Mouse (Mus musculus) layer of hippocampus, adult 9-11 months (tissue): ENCODE measurements at regions not wholly inside any gene's neighbourhood (a gene's known extent, or its start where the extent isn't known, plus 50 kb on each side); places are given as distances from the start of the nearest gene placed in this dataset.
A peak's percentile ranks its signal among the peaks of the same experiment; 100 is the strongest.

Source experiments
- DNase-seq: peaks from one replicate; pipeline ENCODE4 v3.0.0; 2022

DNA sequence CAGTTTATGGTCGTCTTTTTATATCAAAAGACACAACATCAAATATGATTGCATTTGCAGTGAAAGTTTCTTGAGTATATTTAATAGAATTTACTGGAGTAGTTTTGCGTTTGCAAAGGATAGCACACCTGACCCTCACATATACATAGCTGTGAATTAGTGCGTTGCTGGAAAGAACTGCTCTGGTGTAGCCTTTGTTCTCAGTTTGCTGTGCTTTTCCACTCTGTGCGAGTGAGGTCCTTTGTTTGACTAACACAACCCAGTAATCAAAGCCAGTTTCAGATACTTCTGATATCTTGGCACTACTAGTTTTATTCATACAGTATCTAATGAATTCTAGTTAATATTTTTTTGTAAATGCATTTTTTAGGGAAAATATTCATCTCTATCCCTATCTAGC is 84.7 kb downstream of the Trim52 start:
- DNase-seq, result no peak

DNA sequence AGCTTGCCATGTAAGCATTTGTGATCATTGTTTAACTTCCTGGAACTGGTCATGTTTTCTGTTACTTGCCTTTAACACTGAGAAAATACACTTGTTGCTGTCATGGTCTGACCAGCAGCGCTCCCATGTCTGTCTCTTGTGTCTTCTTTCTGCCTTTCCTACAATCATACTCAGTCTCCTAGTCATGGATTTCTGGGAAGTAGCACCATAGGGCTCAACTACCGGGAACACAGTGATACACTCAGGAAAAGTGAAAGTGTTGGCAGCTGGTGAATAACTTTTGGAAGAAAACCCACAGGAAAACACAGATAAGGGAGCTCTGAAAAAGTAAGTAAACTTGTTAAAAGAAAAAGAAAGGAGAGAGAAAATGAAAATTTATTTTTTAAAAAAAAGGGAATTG is 87.6 kb downstream of the Trim52 start:
- DNase-seq, result no peak

DNA sequence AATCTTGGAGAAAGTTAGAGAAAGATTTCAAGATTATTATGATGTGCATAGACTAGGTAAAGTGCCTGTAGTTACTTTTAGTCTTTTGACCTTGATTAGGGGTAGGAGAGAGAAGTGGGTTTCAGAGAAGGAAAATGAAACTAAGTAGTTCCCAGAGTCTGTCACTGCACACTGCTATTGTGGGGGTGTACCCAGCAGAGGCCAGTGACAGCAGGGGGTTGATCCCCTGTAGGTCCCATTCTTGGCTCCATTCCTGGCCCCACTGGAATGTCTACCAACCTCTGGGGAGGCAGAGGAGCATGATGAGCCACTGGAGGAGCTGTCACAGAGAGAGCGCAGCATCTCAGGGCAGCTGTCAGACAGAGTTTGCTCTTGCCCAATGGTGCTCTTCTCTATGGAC is 88.1 kb downstream of the Trim52 start:
- DNase-seq, result no peak

DNA sequence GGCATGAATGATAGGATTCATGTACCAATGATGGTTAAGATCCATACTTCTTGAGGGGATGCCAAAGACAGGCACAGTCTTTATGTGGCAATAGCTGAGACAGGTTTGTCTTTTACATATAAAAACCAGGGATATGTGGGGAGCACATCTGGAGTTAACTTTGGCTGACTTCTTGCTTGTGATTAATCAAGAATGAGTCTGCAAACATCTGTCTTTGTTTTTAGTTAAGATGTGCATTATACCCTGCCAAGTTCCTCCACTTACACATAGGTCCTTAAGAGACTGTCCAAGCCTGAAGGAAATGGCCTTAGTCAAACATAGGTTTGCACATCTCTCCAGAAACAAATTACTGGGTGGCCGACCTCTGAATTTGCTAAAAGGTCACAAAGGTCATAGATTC is 91.8 kb downstream of the Trim52 start:
- DNase-seq, result no peak

DNA sequence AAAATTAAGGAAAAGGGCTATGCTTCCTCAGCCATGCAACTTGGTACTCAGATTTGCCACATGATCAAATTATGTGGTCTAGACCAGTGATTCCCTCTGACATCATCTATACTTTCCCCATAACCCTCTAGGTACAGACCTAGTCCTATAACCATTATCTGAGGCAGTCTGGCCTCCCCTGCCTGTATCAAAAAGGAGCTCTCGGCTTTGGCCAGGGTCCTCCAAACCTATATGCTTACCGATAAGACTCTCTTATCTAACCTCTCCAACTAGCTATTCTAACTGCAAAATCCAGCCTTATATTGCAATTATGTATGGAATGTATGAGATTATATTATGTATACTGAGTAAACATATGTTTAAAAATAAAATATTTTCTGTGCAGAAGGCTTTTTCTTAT is 93.1 kb downstream of the Trim52 start:
- DNase-seq, result no peak

DNA sequence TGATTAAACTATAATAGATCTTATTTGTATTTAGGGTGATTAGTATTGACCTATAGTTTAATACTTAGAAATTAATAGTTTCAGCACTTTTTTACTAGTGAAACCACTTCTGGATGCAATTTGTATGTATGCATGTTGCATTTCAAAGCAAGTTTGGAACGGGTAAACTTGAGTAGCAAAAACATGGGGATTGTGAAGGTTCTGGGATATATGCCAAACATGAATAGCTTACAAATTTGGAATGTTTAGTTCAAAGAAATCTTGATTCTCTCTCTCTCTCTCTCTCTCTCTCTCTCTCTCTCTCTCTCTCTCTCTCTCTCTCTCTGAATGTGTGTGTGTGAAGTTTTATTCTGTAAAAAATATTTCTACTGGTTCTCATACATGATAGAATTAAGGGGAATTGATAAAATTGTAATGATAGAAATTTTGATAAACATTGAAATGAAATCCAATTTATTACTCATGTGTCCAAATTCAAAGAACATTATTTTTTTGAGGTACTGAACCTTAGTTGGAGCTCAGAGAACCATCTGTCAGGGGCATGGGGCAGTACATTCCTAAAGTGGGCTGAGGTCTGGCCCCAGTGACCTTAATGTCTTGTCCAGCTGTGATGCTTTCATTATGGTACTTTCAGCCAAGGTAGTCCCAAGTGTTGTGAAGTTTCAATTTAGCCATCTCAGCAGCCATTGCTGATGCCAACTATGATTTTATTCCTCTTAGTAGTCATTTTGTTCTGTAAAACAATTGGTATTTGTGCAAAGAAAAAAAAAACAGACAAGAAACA is 93.7 kb downstream of the Trim52 start:
- DNase-seq, result no peak

DNA sequence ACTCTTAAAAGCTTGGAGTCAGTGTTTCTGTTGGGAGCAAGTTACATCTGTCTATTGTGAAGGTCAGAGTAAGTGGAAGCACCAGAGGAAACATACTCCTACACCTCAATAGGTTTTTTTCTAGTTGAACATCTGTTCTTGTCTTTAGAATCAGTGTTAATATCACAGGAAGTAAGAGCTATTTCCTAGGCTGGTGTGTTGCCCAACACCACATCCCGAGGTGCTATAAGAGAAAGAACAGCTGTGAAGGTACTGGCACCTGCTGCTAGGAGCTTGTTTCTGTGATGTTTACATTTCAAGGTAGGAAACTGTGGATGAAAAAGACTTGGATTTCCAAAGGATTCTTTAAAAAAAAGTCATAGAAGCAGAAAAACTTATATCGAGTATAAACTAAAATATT is 105.1 kb downstream of the Trim52 start:
- no peak for DNase-seq

DNA sequence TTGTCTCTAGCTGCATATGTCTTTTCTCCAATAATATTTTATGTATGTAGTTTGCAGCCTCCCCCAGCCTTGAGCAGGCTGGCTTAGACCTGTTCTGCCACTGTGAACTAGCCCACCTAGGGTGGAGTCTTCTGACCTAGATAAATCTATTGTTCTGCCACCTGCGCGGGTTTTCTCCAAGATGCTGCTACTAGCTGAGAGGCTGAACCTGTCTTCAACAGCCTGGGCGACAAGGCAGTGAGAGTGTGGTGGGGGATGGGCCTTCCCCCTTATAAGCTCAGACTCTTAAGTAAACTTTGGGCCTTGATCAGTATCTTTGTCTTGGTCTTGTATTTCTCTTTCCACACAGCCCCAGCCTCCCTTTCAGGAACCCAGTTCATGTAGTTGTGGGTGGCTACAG is 111.7 kb downstream of the Trim52 start:
- no peak for DNase-seq

DNA sequence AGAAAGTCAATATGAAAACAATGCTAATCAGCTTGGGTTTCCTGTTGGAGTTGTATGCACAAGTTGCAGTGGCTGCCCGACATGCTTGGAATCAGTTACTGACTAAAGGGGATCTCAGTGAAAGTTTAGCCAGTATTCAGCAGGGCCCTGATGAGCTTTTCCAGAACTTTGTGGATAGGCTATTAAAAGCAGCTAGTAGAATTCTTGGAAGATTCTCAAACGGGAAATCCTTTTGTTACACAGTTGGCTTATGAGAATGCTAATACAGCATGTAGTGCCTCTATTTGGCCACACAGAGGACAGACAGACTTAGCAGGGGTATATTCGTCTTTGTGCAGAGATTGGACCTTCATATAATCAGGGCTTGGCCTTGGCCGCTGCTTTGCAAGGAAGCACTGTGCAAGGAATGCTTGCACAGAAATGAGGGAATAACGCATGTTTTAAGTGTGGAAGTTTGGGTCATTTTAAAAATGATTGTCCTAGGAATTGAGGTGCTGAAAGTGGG is 113.3 kb downstream of the Trim52 start:
- DNase-seq, result no peak

DNA sequence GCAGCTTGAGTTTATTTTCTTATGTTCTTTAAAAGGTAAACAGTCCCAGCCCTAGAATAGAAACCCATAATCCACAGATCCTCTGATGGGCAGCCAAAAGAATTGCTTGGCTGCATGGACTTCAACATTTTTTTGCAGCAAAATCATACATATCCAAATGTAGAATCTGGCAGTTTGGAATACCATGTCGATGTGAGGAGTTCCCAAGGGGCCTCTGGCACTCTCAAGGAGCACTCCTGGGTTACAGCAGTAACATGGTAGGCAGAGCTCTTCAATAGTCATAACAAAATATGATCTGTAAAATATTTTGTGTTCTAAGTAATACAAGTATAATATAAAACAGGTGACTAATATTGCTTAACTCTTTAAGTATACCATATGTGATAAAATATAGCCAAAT is 119.4 kb downstream of the Trim52 start:
- DNase-seq, result no peak

DNA sequence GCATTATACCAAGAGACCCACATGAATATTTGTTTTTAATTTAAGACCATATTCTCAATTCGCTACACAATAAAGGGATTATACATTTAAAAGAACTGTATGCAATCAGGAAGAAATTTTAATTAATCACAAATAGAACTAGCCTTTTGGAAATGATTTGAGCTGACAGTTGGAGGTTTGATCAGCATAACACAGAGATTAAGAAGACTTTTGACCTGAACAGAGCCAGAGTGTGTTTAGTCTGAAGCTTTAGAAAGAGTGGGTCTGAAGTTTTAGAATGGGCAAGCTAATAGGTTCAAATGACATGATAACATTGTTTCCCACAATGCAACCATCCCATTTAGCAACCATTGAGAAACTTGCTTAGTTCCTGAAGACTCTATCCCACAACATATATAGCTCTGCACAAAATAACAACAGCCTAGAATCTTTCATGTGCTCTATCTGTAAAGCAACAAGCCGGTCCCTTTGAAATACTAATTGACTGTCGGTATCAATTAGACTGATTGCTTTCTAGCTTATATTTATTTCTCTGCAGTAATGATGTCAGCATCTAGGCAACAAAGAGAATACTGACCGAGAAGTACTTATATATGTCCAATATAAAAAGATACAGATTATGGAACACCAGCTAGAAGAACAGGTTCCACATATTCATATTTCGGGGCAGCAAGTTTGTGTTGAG is 135.9 kb downstream of the Trim52 start:
- DNase-seq, result no peak

DNA sequence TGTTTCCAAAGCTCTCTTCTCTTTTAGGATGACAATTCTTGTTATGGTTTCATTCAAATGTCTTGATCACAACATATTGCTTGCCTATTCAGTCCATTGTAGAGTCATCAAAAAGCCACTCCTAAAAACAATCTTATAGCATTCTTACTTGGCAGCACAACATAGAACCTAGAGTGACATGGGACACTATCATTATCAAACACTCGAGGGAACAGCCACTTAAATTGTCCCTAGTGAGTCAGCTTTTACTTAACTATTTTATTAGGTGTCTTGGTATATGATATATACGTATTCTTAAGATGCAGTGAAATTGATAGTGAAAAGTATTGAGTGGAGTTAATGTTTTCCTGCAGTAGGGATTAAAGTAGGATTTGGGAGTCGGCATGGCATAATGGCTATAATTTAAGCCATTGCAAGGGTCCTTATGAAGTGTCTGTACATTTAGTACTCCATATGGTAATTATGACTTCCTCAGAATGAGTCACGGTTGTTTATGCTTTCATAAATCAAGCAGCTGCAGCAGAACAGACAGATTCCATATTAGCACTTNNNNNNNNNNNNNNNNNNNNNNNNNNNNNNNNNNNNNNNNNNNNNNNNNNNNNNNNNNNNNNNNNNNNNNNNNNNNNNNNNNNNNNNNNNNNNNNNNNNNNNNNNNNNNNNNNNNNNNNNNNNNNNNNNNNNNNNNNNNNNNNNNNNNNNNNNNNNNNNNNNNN is 153.6 kb downstream of the Trim52 start:
- DNase-seq, result no peak

DNA sequence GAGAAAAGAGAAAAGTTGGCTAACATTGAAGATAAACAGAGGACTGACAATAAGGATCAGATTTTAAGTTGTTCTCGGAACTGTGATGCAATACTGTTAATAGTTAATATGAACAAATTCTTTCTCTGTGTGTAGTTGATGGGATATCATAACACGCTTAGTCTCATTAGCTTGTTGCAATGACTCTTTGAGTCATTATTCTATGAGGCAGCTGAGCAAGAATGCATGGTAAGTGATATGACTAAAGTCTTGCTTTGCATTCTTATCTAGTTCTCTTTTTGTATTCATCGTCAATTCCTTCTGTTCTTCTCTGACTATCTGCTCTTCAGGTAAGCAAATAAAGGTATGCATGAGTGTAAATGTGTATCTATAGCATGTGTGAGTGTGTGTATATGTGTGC is 159.3 kb downstream of the Trim52 start:
- no peak for DNase-seq

DNA sequence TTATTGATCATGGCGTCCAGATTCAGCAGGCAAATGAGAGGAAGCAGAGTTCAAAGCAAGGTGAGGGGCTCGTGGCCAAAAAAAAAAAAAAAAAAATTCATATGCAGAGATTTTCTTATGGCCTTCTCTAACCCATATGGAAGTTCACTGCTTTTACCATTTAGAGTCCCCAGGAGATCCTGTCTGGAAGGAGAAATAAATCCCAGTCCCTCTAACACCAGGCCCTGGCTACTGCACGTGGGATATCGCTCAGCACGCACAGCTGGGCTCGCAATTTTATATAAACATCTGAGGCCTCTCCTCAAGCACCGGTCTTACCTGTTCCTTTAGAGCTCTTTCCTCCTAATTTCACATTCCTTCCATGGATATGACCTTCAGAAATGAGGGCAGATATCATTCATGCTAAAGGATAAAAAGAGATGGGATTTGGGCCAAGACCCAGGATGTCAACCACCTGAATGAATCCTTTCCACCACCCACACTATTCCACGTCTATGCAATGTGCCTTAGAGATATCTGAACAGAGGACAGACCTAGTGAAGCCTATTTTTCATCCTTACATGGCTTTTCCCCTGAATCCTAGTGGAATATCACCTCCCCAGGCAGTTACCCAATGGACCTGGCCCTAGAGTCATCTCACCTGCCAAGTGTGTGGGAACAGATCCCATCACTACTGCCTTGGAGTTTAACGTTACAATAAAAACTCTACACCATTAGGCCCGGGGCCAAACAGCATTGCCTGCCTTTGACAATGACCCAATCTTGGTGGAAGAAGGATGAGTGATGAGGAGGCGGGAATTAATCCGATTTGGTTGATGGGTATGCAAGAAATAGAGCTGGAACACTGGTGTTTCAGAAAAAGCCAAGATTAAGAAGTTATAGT is 161.9 kb downstream of the Trim52 start:
- DNase-seq, result no peak

DNA sequence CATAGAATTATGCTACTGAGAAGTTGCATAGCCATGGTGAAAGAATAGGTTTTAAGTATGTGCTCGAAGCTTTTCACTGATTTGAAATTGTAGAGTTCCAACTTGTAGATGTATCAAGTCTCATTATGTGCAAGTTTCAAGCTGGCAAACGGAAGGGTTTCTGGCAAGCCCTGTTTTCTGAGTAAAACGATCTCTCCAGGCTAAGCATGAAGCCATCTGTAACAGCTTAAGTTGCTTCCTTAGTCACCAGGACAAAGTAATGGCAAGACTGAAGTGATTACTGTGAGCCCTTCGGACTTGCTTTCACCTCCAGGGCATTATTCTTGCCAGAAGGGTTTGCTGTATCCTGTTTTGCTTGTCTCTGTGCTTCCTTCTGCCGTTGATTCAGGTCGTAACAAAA is 163.7 kb downstream of the Trim52 start:
- DNase-seq, result peak; percentile 9

DNA sequence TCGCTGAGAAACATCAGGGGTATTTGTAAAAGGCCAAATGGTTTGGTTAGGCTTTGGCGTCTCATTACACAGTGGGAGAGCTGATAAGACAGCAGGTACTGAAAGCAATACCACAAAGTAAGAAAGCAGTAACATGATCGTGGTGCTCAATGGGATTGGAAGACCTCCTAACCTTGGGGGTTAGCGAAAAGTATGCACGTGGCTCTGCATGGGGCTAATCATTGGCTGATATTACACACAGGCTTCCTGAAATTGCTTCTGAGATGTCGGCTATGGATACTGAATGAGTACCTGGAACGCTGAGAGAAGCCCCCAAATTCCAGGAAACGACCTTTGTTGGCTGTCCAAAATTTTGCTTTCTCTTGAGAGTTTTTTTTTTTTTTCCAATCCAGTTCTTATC is 207.6 kb downstream of the Trim52 start:
- no peak for DNase-seq

DNA sequence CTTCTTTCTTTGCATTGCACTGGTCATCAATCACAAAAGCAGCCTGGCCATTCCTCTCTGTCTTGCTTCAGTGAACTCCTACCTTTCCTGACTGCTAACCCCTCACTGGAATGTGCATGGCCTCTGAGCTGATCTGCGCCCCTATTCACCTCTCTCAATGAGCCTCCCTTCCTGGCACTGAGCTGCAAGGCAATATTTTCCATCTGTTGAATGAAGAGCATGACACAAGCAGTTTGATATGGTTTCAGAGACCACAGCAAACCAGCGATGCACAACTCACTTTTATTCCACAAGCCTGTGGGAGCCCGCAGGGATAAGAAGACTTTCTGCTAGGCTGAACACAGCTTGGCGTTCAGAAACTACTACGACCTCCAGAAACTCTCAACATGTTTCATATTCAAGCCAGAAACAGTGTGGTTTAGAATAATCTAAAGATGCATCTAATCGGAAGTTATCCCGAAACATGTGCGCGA is 208.1 kb downstream of the Trim52 start:
- no peak for DNase-seq

DNA sequence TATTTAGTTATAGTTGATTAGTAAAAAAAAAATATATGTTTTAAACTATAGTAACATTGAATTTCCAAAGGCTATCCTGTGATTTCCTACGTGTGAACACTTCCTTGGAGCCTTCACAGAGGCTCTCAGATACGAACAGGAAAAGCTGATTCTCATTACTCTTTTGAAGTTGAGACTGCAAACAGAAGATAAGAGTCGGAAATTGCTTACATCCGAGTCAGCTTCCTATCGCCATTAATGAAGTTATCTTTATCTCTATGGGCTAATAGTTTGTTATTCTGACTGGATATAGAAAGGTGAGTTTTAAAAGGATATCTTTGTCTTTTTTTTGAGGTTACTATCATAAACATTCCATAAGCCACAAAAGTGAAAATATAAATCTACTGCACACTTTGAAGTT is 212.8 kb downstream of the Trim52 start:
- DNase-seq, result no peak

DNA sequence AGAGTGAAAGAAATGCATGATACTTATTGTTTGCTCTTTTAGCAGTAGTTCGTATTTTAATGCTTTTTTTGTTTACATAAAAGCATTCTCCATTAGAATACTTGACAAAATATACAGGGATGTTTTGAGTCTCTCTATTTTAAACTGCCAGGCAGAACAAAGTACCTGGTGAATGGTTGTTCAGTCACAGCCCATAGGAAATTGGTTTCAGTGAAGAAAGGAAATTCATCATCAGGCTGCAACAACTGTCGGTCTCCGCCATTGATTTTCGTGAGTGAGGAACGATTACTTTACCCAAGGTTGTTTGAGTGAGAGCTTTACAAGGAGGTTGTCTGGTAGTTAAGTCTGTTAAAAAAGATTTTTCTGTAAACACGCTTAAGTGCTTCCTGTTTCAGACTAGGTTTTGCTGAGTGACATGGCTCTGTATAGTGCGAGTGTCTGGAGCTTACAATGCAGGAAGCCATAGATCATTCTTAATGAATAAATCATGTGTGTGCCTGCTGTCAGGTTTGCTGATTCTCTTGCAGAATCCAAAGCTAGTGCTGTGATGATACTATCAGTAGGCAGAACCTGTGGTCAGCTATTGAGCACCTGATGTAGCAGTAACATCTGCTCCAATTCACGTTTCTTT is 221.8 kb downstream of the Trim52 start:
- no peak for DNase-seq

DNA sequence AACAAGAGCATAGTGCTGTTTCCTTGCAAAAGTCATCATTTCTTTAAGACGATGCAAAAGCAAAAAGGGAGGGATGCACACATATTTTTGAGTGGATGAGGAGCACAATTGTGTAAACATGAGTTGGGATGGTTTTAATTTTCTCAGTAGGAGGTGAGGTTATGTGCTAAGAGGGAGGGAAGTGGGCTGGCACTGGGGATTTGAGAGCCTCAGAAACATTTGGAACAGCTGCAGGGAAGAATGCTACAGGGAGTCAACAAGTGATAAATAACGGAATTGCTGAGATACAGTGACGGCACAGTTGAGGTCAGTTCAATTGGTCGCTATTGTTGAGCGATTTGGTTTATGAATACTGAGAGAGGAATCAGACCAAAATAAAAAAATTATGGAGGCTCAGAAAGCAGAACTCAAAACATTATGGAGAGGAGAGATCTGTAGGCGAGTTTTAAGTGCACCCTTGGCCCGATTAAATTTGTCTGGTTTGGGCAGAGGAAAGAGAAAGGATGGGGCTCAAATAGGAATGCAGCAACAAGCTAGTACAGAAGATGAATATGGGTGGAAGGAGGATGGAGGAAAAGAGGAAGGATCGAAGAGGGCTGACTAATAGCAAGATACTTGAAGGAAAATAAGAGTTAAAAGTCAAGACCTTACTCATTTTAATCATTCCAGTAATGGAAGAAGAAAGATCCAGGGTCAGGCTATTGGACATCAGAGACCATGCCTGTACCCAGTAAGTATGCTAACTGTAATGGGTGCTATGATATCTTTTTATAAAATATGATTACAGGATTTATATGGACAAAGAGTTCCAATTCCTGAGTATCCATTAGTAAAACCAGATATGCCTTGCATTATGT is 259.0 kb downstream of the Trim52 start:
- DNase-seq, result no peak

DNA sequence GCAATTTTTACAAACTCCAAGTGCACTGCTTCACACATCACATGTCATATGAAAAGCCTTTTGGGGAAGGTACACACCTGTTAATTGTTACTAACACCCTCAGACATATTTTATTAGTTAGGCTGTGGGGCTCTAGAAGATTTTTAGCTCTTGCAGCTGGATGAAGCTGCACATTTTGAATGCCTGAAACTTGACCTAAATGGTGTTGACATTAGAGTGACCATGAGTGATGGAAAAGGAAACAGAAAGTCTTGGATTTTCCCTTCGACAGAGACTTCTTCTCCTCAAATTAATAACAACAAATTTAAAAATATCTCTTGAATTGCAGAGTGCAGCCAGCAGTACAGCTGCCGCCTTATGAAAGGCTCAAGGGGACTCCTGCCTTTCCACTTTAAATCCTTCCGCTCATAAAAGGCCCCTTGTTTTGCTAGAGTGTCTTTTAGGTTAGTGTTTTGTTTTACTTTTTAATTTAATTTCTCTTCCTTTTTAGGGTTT is 259.7 kb downstream of the Trim52 start:
- no peak for DNase-seq
